Mouse (Mus musculus) liver, embryonic 11.5 days (tissue): ENCODE measurements at regions not wholly inside any gene's neighbourhood (a gene's known extent, or its start where the extent isn't known, plus 50 kb on each side); places are given as distances from the start of the nearest gene placed in this dataset.
A peak's percentile ranks its signal among the peaks of the same experiment; 100 is the strongest.
"Not testable (repeated sequence)": the region's sequence is repeated elsewhere in the genome, so short reads cannot be mapped to it uniquely, and the experiment has no call there.

Experiments used
- ATAC-seq: fragments of 200-750 bp; cut with Nextera tagmentation; replicated peaks from 2 replicates; pipeline ENCODE4 v1.8.0; 2017; ENCODE audit warnings: moderate number of reproducible peaks, mild to moderate bottlenecking, moderate TSS enrichment, moderate library complexity; ENCODE audit not compliant: low FRiP score
- DNase-seq: peaks from one replicate; pipeline ENCODE4 v3.0.0-alpha.2; 2017; ENCODE audit warnings: low spot score
- H3K27ac ChIP-seq: fragments of 300-500 bp; sonication (generic); 2 replicates; pipeline ENCODE4 v1.5.1; 2014; ENCODE audit warnings: mild to moderate bottlenecking, low read depth, low read length, control low read depth
- H3K27me3 ChIP-seq: fragments of 300-500 bp; sonication (generic); replicated peaks from 2 replicates; pipeline ENCODE4 v1.6.1; 2014; ENCODE audit warnings: low read length, mixed read lengths; ENCODE audit not compliant: control insufficient read depth, insufficient read depth
- H3K36me3 ChIP-seq: fragments of 300-500 bp; sonication (generic); 2 replicates; pipeline ENCODE4 v1.6.1; 2014; ENCODE audit warnings: mild to moderate bottlenecking, low read length, moderate library complexity, mixed read lengths; ENCODE audit not compliant: control insufficient read depth, insufficient read depth
- H3K4me1 ChIP-seq: fragments of 300-500 bp; sonication (generic); replicated peaks from 2 replicates; pipeline ENCODE4 v1.6.1; 2014; ENCODE audit warnings: low read length, mixed read lengths; ENCODE audit not compliant: control insufficient read depth, insufficient read depth
- H3K4me2 ChIP-seq: fragments of 300-500 bp; sonication (generic); 2 replicates; pipeline ENCODE4 v1.6.1; 2014; ENCODE audit warnings: mild to moderate bottlenecking, control low read depth, moderate library complexity
- H3K4me3 ChIP-seq: fragments of 300-500 bp; sonication (generic); 2 replicates; pipeline ENCODE4 v1.5.1; 2014; ENCODE audit warnings: low read depth, low read length, control low read depth
- H3K9ac ChIP-seq: fragments of 300-500 bp; sonication (generic); 2 replicates; pipeline ENCODE4 v1.6.1; 2014; ENCODE audit warnings: low read depth, low read length, control low read depth
- H3K9me3 ChIP-seq: fragments of 300-500 bp; sonication (generic); 2 replicates; pipeline ENCODE4 v1.6.1; 2016; ENCODE audit warnings: low read length, inconsistent platforms, mixed read lengths; ENCODE audit not compliant: control insufficient read depth
- WGBS: fragments of 180-500 bp; shearing (Covaris S2); extraction: QIAGEN DNeasy Blood & Tissue Kit; methylation state at CpG from one replicate; pipeline ENCODE4 v1.1.7; 2014; 5-methylcytosine and 5-hydroxymethylcytosine counted together

DNA sequence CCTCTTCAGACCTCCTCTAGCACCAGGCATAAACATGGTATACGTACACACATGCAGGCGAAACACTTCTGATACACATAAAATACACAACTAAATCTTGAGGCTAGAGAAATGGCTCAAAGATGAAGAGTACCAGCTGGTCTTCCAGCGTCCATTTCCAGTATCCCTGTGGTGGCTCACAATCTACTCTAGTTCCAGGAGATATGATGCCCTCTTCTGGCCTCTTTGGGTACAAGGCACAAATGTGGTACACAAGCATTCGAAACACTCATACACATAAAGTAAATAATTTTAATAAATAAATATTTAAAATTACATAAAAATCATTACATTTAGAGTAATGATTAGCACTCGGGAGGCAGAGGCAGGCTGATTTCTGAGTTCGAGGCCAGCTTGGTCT lies 50.7 kb upstream of the Rabgap1l start:
- no peak for ATAC-seq
- no peaks in the 10 kb centered on the region for H3K36me3 ChIP-seq
- no peak overlapping the region for H3K27ac ChIP-seq
- no peak for DNase-seq
- no peak overlapping the region for H3K9ac ChIP-seq
- no peak overlapping the region for H3K4me2 ChIP-seq
- H3K4me1 ChIP-seq = no peaks in the 10 kb centered on the region; the same call in 1 of the 2 replicates
- H3K9me3 ChIP-seq = no peaks in the 10 kb centered on the region
- H3K27me3 ChIP-seq = no peaks in the 10 kb centered on the region
- no peak overlapping the region for H3K4me3 ChIP-seq
- WGBS = 84% methylated on average over 6 of the region's 6 CpGs

DNA sequence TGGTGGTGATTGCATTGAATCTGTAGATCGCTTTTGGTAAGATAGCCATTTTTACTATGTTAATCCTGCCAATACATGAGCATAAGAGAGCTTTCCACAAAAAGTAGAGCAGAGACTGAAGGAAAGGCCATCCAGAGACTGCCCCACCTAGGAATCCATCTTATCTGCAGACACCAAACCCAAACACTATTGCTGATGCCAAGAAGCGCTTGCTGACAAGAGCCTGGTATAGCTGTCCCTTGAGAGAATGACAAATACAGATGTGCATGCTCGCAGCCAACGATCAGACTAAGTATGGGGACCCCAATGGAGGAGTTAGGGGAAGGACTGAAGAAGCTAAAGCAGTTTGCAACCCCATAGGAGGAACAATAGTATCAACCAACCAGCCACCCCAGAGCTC lies 51.7 kb upstream of the Rabgap1l start:
- H3K36me3 ChIP-seq, H3K9ac ChIP-seq, H3K4me1 ChIP-seq, H3K27me3 ChIP-seq, H3K4me2 ChIP-seq, H3K27ac ChIP-seq, H3K4me3 ChIP-seq, DNase-seq, H3K9me3 ChIP-seq: not testable (repeated sequence)
- 76% methylated on average over 4 of the region's 4 CpGs for WGBS
- peak; percentile 74 for ATAC-seq

- no peak for DNase-seq
Measured at GRCm38 (mm10) chr1:160850674-160851073, 55.5 kb upstream of the Rc3h1 start.

GRCm38 (mm10) chr1:160854410-160854809 lies 51.8 kb upstream of the Rc3h1 start:
- H3K27ac ChIP-seq = no peak overlapping the region
- no peak overlapping the region for H3K4me3 ChIP-seq
- no peaks in the 10 kb centered on the region for H3K36me3 ChIP-seq
- no peaks in the 10 kb centered on the region for H3K27me3 ChIP-seq
- H3K9me3 ChIP-seq = no peaks in the 10 kb centered on the region
- H3K9ac ChIP-seq = no peak overlapping the region
- no peak overlapping the region for H3K4me2 ChIP-seq
- WGBS = 75% methylated on average over 5 of the region's 5 CpGs
- no peak for DNase-seq
- H3K4me1 ChIP-seq = no peaks in the 10 kb centered on the region
- ATAC-seq = no peak

More at GRCm38 (mm10) chr1:160850674-160851073, 55.5 kb upstream of the Rc3h1 start:
- Histone ChIP-seq H3K4me1 (no peaks in the 10 kb centered on the region), H3K27me3 (no peaks in the 10 kb centered on the region), H3K9ac (no peak overlapping the region), H3K27ac (no peak overlapping the region), H3K4me3 (no peak overlapping the region), H3K36me3 (no peaks in the 10 kb centered on the region), H3K9me3 (no peaks in the 10 kb centered on the region), H3K4me2 (no peak overlapping the region)
- WGBS = 51% methylated on average over 1 of the region's 1 CpGs
- ATAC-seq = no peak

DNA sequence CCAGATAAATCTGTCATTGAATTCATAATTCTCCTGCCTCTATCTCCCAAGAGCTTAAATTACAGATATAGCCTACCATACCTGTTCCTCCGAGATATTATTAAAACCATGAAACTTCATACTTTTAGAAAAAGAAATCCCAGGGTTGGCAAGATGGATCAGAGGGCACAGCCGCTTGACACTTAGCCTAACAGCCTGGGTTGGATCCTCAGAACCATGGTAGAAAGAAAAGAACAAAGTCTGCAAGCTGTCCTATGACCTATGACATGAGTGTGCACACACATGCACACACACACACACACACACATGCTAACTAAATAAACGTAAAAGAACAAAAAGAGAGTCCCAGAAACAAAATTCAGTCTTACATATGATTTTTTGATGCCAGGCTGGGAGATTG lies 50.8 kb upstream of the Rc3h1 start:
- WGBS = 76% methylated on average over 3 of the region's 3 CpGs
- no peak for ATAC-seq

DNA sequence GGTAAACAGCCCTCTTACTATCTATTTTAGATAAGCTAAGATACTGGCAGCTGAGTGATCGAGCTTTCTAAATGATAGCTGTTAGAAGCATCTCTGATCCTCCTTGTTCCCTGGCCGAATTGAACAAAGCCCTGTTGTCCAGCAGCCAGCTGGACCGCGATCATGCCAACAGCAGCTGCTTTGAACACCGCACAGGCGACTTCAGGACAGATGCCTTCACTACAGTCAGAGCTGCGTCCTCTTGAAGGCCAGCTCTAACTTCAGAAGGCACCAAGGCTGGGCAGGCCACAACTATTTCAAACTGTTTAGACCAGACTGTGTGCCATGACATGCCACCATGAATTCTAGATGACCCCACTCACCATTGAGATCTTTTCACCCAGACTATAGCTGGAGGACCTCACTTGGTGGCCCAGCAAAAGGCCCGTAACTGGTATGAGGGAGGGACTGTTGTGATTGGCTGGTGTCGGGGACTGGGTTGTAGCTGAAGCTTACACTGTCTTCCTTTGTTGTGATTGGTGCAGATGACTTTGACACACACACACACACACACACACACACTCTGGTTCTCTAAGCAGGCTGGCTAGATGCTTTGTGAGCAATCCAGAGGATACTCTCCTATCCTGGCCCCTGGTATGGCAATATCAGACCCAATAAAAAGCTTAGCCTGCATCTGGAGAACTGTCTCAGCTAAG lies 50.1 kb upstream of the Rc3h1 start:
- no peaks in the 10 kb centered on the region for H3K9me3 ChIP-seq
- no peak overlapping the region for H3K27ac ChIP-seq
- no peak for ATAC-seq
- no peak for DNase-seq
- no peaks in the 10 kb centered on the region for H3K4me1 ChIP-seq
- H3K4me3 ChIP-seq = no peak overlapping the region
- H3K4me2 ChIP-seq = no peak overlapping the region
- no peaks in the 10 kb centered on the region for H3K27me3 ChIP-seq
- 76% methylated on average over 9 of the region's 9 CpGs for WGBS
- H3K9ac ChIP-seq = no peak overlapping the region
- H3K36me3 ChIP-seq = no peaks in the 10 kb centered on the region

More for the DNA sequence above, 50.8 kb upstream of the Rc3h1 start:
- H3K27ac ChIP-seq = no peak overlapping the region
- H3K36me3 ChIP-seq = no peaks in the 10 kb centered on the region
- H3K9me3 ChIP-seq = no peaks in the 10 kb centered on the region
- no peak overlapping the region for H3K9ac ChIP-seq
- no peak for DNase-seq
- H3K27me3 ChIP-seq = no peaks in the 10 kb centered on the region
- no peak overlapping the region for H3K4me2 ChIP-seq
- H3K4me1 ChIP-seq = no peaks in the 10 kb centered on the region
- H3K4me3 ChIP-seq = no peak overlapping the region
